Mouse (Mus musculus) bone marrow, adult 2 months (tissue): ENCODE results near the gene Rpl37a.

Source experiments
- CTCF ChIP-seq: fragments of 200-500 bp; IDR thresholded peaks from 2 replicates; pipeline ENCODE4 v1.5.1; 2011; ENCODE audit warnings: low read length, control low read depth; ENCODE audit not compliant: control insufficient read depth, insufficient read depth
- POLR2A ChIP-seq: fragments of 200-500 bp; IDR thresholded peaks from 2 replicates; pipeline ENCODE4 v1.6.1; 2011; ENCODE audit warnings: low read depth, mild to moderate bottlenecking, control low read depth, low read length, borderline replicate concordance; ENCODE audit not compliant: control insufficient read depth

- no peak for TF ChIP-seq CTCF
- no peak for TF ChIP-seq POLR2A
These were observed 3.6 kb upstream of the Rpl37a start for GRCm38 (mm10) chr1:72707525-72707924.
